Mouse (Mus musculus) MEL (cell line): ENCODE data around the gene Prr18.

ENCODE experiments used
- CHD1 ChIP-seq: IDR thresholded peaks from 2 replicates; pipeline ENCODE4 v1.6.1; 2012; ENCODE audit warnings: low read depth, mild to moderate bottlenecking, inconsistent platforms, low read length, improper control_type of control experiment
- CTCF ChIP-seq, 3 experiments: IDR thresholded peaks in 2 of 3; conservative IDR thresholded peaks in 1 of 3; 2 replicates each; pipeline ENCODE4 v1.5.1; 2011 to 2012; ENCODE audit warnings: low read length in 3 of 3, low read depth in 2 of 3, mild to moderate bottlenecking in 2 of 3, improper control_type of control experiment in 1 of 3, inconsistent platforms in 1 of 3, mixed read lengths in 1 of 3, moderate library complexity in 1 of 3; ENCODE audit not compliant: control insufficient read depth in 1 of 3, insufficient read depth in 1 of 3, poor library complexity in 1 of 3, severe bottlenecking in 1 of 3
- E2F4 ChIP-seq: IDR thresholded peaks from 2 replicates; pipeline ENCODE4 v1.6.1; 2011; ENCODE audit warnings: low read depth, low read length, improper control_type of control experiment, borderline replicate concordance
- EP300 ChIP-seq, 2 experiments: IDR thresholded peaks; 2 replicates each; pipeline ENCODE4 v1.6.1; 2011; ENCODE audit warnings: improper control_type of control experiment in 2 of 2, low read length in 2 of 2, low read depth in 1 of 2, mild to moderate bottlenecking in 1 of 2
- GATA1 ChIP-seq: IDR thresholded peaks from 2 replicates; pipeline ENCODE4 v1.6.1; 2011; ENCODE audit warnings: low read depth, low read length, improper control_type of control experiment
- HCFC1 ChIP-seq: IDR thresholded peaks from 2 replicates; pipeline ENCODE4 v1.6.1; 2012; ENCODE audit warnings: low read depth, mild to moderate bottlenecking, inconsistent platforms, low read length, improper control_type of control experiment, moderate library complexity
- MAFK ChIP-seq: IDR thresholded peaks from 2 replicates; pipeline ENCODE4 v1.6.1; 2011; ENCODE audit warnings: low read depth, mild to moderate bottlenecking, low read length, improper control_type of control experiment, borderline replicate concordance
- POLR2AphosphoS5 ChIP-seq: IDR thresholded peaks from 2 replicates; pipeline ENCODE4 v1.6.1; 2012; ENCODE audit warnings: low read depth, borderline replicate concordance, mild to moderate bottlenecking, inconsistent platforms, low read length, moderate library complexity, mixed read lengths
- SMC3 ChIP-seq: IDR thresholded peaks from 2 replicates; pipeline ENCODE4 v1.6.1; 2011; ENCODE audit warnings: low read depth, low read length, improper control_type of control experiment
- USF1 ChIP-seq: IDR thresholded peaks from 2 replicates; pipeline ENCODE4 v1.6.1; 2014; ENCODE audit warnings: low read depth, mild to moderate bottlenecking, inconsistent platforms, low read length, improper control_type of control experiment, moderate library complexity
- USF2 ChIP-seq, 2 experiments: IDR thresholded peaks; 2 replicates each; pipeline ENCODE4 v1.6.1; 2011 to 2012; ENCODE audit warnings: improper control_type of control experiment in 2 of 2, low read length in 2 of 2, borderline replicate concordance in 1 of 2, inconsistent platforms in 1 of 2, low read depth in 1 of 2, mild to moderate bottlenecking in 1 of 2; ENCODE audit not compliant: insufficient read depth in 1 of 2
- ZC3H11A ChIP-seq: IDR thresholded peaks from 2 replicates; pipeline ENCODE4 v1.6.1; 2012; ENCODE audit warnings: low read depth, mild to moderate bottlenecking, inconsistent platforms, low read length, improper control_type of control experiment
- ZNF384 ChIP-seq: IDR thresholded peaks from 2 replicates; pipeline ENCODE4 v1.6.1; 2012; ENCODE audit warnings: low read depth, mild to moderate bottlenecking, inconsistent platforms, low read length, improper control_type of control experiment

DNA sequence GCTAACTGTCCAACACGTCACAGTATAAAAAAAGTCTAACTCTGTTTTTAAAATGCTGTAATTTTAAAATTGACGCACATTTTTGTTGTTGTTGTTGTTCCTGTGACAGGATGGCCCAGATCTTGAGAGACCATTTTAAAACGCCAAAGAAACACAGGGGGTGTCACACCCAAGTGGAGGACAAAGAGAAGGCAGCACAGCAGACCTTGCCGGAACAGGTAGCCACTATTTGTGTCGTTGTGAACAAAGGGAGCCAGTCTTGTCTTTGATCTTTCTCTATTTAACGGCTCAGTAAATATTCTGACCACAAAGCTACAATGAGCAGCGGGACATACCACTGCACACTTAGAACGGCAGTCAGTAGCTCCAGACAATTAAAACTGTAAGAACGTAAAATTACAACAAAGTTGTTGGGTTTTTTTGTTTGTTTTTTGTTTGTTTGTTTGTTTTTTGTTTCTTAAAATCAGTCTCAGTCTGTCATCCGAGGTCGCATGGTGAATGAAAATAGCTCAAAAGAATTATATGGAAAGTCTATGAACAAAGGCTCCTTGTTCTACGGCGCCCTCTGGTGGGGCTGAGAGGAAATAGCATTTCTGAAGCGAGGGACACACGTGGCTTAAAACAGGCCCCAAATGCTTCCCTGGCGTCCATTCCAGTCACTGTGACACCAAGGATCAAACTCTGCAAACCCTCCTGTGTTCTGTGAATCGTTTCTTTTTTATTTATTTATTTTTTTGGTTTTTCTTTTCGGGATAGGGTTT is 35.2 kb downstream of the Prr18 start:
- TF ChIP-seq USF1 (peak; percentile 59; the same call in 1 of the 2 replicates), E2F4 (no peak), ZC3H11A (no peak), CTCF (IDR thresholded peaks at IDR 0.05 in 2 of 3, conservative IDR thresholded peaks at IDR 0.05 in 1 of 3; ENCODE audit: control insufficient read depth in 1 of 3, insufficient read depth in 1 of 3, low read depth in 2 of 3, low read length in 3 of 3, poor library complexity in 1 of 3, severe bottlenecking in 1 of 3) (peak; percentile 70 to 87 (median 75)), HCFC1 (no peak), POLR2AphosphoS5 (no peak), USF2 (IDR thresholded peaks at IDR 0.05; ENCODE audit: borderline replicate concordance in 1 of 2, insufficient read depth in 1 of 2, low read depth in 1 of 2, low read length in 2 of 2) (no peak), GATA1 (no peak), SMC3 (peak; percentile 86), EP300 (IDR thresholded peaks at IDR 0.05; ENCODE audit: low read depth in 1 of 2, low read length in 2 of 2) (no peak), CHD1 (no peak), MAFK (no peak), ZNF384 (no peak)
